Comparison of ENCODE assay signal across 8 mouse cellular contexts in genomic region chr11:83472324-83473234, GRCm38 (mm10). TPM values are rescaled to one million over a fixed set of nuclear protein-coding genes. Genes with fewer than 3 reads are reported as not detected.
A peak's percentile ranks its signal among the peaks of the same experiment; 100 is the strongest.
DNase-seq lines count a peak whose midpoint lies in the region; ATAC-seq lines count a peak whose summit lies in the region.

Gene Taf15 (plus strand): TSS chr11:83473086.

- H3K27me3 ChIP-seq in hindbrain, embryonic 14.5 days (ENCODE audit: control insufficient read depth, insufficient read depth, low read length) = no peaks in the 10 kb centered on the region

- H3K27ac ChIP-seq in hindbrain, embryonic 14.5 days = peak within 1 kb of the TSS; percentile 98

- H3K36me3 ChIP-seq in hindbrain, embryonic 14.5 days (replicated peaks; ENCODE audit: control insufficient read depth, insufficient read depth) = peaks cover 13% of the 10 kb centered on the region

- H3K4me2 ChIP-seq in hindbrain, embryonic 14.5 days (replicated peaks) = peak within 1 kb of the TSS; percentile 98

- peak within 1 kb of the TSS; percentile 83 for H3K9ac ChIP-seq in hindbrain, embryonic 14.5 days

- DNase-seq in R1 (ENCODE audit: low read depth, low spot score) = peak; percentile 100
- peak; percentile 99 to 100 for DNase-seq in cerebellum, postnatal 25 days
- DNase-seq in frontal cortex, postnatal 25 days (ENCODE audit: low spot score in 2 of 2) = peak; percentile 97 to 99
- peak; percentile 99 for DNase-seq in hindbrain, embryonic 14.5 days (ENCODE audit: low spot score)
- DNase-seq in layer of hippocampus, postnatal 36 days = peak; percentile 99
- DNase-seq in lung, postnatal 36 days = peak; percentile 98
- DNase-seq in retina, postnatal 1 day = peak; percentile 100
- DNase-seq in urinary bladder, adult 18-20 months (ENCODE audit: low spot score in 2 of 2) = peak; percentile 93 to 97

- H3K9me3 ChIP-seq in hindbrain, embryonic 14.5 days (ENCODE audit: control insufficient read depth, low read length) = no peaks in the 10 kb centered on the region

- peak within 1 kb of the TSS; percentile 90 for H3K4me3 ChIP-seq in hindbrain, embryonic 14.5 days (replicated peaks; ENCODE audit: low read length)

- peak; percentile 98 for ATAC-seq in hindbrain, embryonic 14.5 days (ENCODE audit: low FRiP score)

- H3K4me1 ChIP-seq in hindbrain, embryonic 14.5 days (replicated peaks; ENCODE audit: control insufficient read depth, insufficient read depth, low read length) = peaks cover 13% of the 10 kb centered on the region

- under 1% methylated on average over 66 of the region's 66 CpGs for WGBS in hindbrain, embryonic 14.5 days

RNA-seq across cellular contexts. Expression of gene Taf15, which starts in this region (rescaled TPM):
- polyA plus RNA-seq in hindbrain, embryonic 14.5 days (2014; fragmentation: Nextera tagmentation; extraction: Ambion mirVana) = 9.4 and 11.3 TPM in 2 replicates
- 10 to 100 TPM; 75.0 to 77.4 TPM for total RNA-seq in layer of hippocampus, postnatal 36 days (2021)

Comparison
In these comparisons a context has a peak if more than half of its experiments do, and no peak if none do; other contexts are left out.
1. Peak in every context shown above with its lines: DNase-seq, ATAC-seq, H3K4me3 ChIP-seq and H3K27ac ChIP-seq.